Mouse (Mus musculus) midbrain, embryonic 10.5 days (tissue): ENCODE measurements at regions not wholly inside any gene's neighbourhood (a gene's known extent, or its start where the extent isn't known, plus 50 kb on each side); places are given as distances from the start of the nearest gene placed in this dataset.

Experiments used
- DNase-seq: peaks from one replicate; pipeline ENCODE4 v3.0.0-alpha.2; 2017; ENCODE audit warnings: low spot score
- H3K27ac ChIP-seq: fragments of 300-500 bp; sonication (generic); replicated peaks from 2 replicates; pipeline ENCODE4 v1.5.1; 2016; ENCODE audit warnings: mild to moderate bottlenecking
- H3K27me3 ChIP-seq: fragments of 300-500 bp; sonication (generic); 2 replicates; pipeline ENCODE4 v1.6.1; 2016; ENCODE audit warnings: low read depth, mild to moderate bottlenecking; ENCODE audit not compliant: poor library complexity, severe bottlenecking
- H3K36me3 ChIP-seq: fragments of 300-500 bp; sonication (generic); 2 replicates; pipeline ENCODE4 v1.6.1; 2016; ENCODE audit warnings: mild to moderate bottlenecking, moderate library complexity
- H3K4me1 ChIP-seq: fragments of 300-500 bp; sonication (generic); 2 replicates; pipeline ENCODE4 v1.6.1; 2016
- H3K4me3 ChIP-seq: fragments of 300-500 bp; sonication (generic); 2 replicates; pipeline ENCODE4 v1.5.1; 2016; ENCODE audit warnings: mild to moderate bottlenecking, moderate library complexity
- H3K9me3 ChIP-seq: fragments of 300-500 bp; sonication (generic); replicated peaks from 2 replicates; pipeline ENCODE4 v1.6.1; 2016; ENCODE audit warnings: mild to moderate bottlenecking
- WGBS: fragments of 180-500 bp; shearing (Covaris S2); methylation state at CpG from one replicate; pipeline ENCODE4 v1.1.7; 2016; 5-methylcytosine and 5-hydroxymethylcytosine counted together

- H3K27me3 ChIP-seq: no peaks in the 10 kb centered on the region
- H3K36me3 ChIP-seq: no peaks in the 10 kb centered on the region
- H3K4me3 ChIP-seq: no peak overlapping the region
- no peak overlapping the region for H3K27ac ChIP-seq
- no peaks in the 10 kb centered on the region for H3K9me3 ChIP-seq
- no peak for DNase-seq
- WGBS: 88% methylated on average over 1 of the region's 1 CpGs
- no peaks in the 10 kb centered on the region for H3K4me1 ChIP-seq
Observed at GRCm38 (mm10) chr12:65674916-65675660, 449.8 kb downstream of the Wdr20rt start.

DNA sequence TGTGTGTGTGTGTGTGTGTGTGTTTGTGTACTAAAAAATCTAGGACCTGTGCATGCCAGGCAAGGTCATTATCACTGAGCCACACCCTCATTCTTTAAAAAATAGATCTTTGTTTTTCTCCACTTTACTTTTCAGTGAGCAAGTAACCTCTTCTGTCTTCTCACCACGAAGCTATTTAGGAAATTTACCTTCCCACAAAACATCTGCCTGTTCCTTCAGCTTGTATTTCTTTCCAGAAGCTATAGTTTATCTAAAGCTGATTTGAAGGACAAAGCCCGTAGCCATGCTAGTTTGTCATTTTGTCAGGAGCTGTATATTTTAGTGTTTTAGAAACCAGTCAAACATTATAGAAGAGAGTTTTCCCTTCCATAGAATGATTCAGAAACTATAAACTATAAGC, 455.0 kb downstream of the Wdr20rt start:
- WGBS: 76% methylated on average over 2 of the region's 2 CpGs

DNA sequence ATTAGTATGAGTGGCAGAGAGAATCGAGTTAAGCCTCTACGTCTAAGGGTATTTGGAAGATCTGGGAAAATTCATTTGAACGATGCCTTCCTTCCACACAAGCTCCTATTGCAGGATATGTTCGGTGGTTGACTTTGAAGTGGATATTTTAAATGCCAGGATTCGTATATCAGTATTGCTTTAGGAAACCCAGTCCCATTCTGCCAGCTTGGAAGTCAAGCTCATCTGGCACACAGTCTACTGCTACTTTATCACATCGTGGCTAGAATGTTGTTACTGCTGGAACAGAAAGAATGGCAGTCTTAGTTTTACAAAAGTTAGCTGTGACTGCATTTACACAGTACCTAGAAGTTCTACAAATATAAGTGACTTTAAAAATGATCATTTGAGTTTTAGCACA, 456.5 kb downstream of the Wdr20rt start:
- Histone ChIP-seq H3K4me1 (no peaks in the 10 kb centered on the region), H3K9me3 (no peaks in the 10 kb centered on the region), H3K27ac (no peak overlapping the region), H3K4me3 (no peak overlapping the region), H3K36me3 (no peaks in the 10 kb centered on the region), H3K27me3 (no peaks in the 10 kb centered on the region)
- WGBS: 86% methylated on average over 6 of the region's 6 CpGs
- no peak for DNase-seq

More for the DNA sequence above, 455.0 kb downstream of the Wdr20rt start:
- H3K27me3 ChIP-seq: no peaks in the 10 kb centered on the region
- no peak overlapping the region for H3K4me3 ChIP-seq
- H3K36me3 ChIP-seq: no peaks in the 10 kb centered on the region
- H3K9me3 ChIP-seq: no peaks in the 10 kb centered on the region
- DNase-seq: no peak
- no peak overlapping the region for H3K27ac ChIP-seq
- no peaks in the 10 kb centered on the region for H3K4me1 ChIP-seq

DNA sequence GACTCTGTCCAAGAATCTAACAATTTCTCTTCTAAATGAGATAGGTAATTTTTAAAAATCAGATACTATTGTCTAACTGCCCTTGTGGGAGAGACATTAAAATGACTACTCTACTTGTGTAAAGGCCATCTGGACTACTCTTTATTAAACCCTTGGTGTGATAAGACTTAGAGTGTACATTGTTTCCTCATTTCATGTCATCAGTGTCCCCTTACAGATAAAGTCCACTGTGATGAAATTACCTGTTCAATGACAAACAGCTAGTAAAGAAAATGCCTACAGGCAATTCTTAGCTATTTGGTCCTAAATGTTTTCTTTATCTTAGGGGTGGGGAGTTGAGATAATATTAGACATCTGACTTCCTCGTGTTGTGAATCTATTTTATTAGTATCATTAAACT, 479.7 kb downstream of the Wdr20rt start:
- Histone ChIP-seq H3K27me3 (no peaks in the 10 kb centered on the region), H3K36me3 (no peaks in the 10 kb centered on the region), H3K9me3 (no peaks in the 10 kb centered on the region), H3K4me1 (no peaks in the 10 kb centered on the region), H3K27ac (no peak overlapping the region), H3K4me3 (no peak overlapping the region)
- no peak for DNase-seq
- 75% methylated on average over 1 of the region's 1 CpGs for WGBS

DNA sequence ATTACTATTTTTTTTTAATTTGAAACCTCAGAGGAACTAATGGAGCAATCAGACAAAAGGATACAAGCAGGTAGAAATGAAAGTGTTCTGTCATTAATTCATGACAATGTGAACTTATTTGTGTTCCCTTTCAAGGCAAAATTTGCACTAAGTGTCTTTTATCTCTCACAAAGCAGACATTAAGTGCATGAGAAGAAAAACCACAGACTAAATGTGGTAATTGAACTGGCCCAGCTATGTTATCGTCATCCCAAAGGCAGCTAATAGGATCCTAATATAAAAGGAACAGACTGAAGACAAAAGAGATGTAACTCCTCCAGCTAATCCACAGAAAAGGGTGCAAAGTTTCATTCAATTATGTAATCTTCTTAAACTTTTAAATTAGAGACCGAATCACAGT, 487.0 kb downstream of the Wdr20rt start:
- no peaks in the 10 kb centered on the region for H3K36me3 ChIP-seq
- H3K27ac ChIP-seq: no peak overlapping the region
- no peak overlapping the region for H3K4me3 ChIP-seq
- 51% methylated on average over 2 of the region's 2 CpGs for WGBS
- no peaks in the 10 kb centered on the region for H3K9me3 ChIP-seq
- H3K27me3 ChIP-seq: no peaks in the 10 kb centered on the region; the same call in 1 of the 2 replicates
- no peaks in the 10 kb centered on the region for H3K4me1 ChIP-seq
- DNase-seq: no peak
